Mouse (Mus musculus): ENCODE measurements at regions not wholly inside any gene's neighbourhood (a gene's known extent, or its start where the extent isn't known, plus 50 kb on each side); places are given as distances from the start of the nearest gene placed in this dataset.

DNA sequence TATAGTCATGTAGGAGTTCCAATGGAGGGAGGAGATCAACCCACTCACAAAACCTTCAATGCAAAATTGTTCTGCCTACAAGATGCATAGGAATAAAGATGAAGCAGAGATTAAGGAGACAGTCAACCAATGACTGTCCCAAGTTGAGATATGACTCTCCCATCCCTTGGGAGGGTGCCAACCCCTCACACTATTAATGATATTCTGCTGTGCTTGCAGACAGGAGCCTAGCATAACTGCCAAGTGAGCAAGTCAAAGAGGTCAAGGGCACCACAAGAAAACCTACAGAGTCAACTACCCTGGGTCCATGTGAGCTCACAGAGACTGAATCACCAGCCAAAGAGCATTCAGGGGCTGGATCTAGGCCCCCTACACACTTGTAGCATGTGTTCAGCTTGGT is 184.1 kb upstream of the Eya4 start:
- TF ChIP-seq CTCF (IDR thresholded peaks at IDR 0.05; ENCODE audit: insufficient read depth, low read depth, low read length): no peak
- no peak for TF ChIP-seq POLR2A (IDR thresholded peaks at IDR 0.05; ENCODE audit: insufficient read depth, low read depth, low read length)

Data from olfactory bulb, adult 2 months (tissue).